Comparison of ENCODE assay signal across 26 mouse cellular contexts in the genomic region with DNA sequence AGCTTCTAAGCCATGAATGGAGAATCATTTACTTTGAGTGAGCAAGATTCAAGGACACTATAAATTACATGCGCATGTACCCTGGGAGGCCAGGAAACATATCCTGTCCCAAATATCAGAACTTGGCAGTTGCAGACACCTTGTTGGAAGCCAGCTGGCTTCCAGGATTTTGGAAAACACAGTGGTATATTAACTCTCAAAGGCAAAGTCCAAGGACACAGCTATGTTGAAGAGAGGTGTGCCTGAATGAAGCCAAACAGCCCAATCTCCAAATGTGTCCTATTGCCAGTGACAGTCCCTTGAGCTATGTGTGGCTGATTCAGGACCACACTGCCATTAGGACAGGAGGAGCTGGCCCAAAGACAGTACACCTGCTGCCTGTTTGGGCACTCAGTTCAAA. TPM values are rescaled to one million over a fixed set of nuclear protein-coding genes. Genes with fewer than 3 reads are reported as not detected.
A peak's percentile ranks its signal among the peaks of the same experiment; 100 is the strongest.
DNase-seq lines count a peak whose midpoint lies in the region; ATAC-seq and TF ChIP-seq lines count a peak whose summit lies in the region.
"Had no signal": no experiment of that assay in that cellular context is flagged by ENCODE, and none has a peak within 500 bp of the region (broad histone marks: within the 10 kb centered on the region; RNA-seq: fewer than 3 reads in every experiment).

No protein-coding gene starts in this region.

- H3K4me3 ChIP-seq in liver, adult 2 months (ENCODE audit: insufficient read depth, low read depth, low read length) = no peak overlapping the region
- H3K4me3 ChIP-seq: embryonic facial prominence, embryonic 12.5 days; erythroblast, embryonic 14.5 days; heart, embryonic 10.5 days; limb, embryonic 15.5 days; lung, embryonic 15.5 days; midbrain, embryonic 10.5 days had no signal

- peaks cover 2% of the 10 kb centered on the region; the same call in 1 of the 2 replicates for H3K4me1 ChIP-seq in liver, adult 2 months (ENCODE audit: control insufficient read depth, insufficient read depth, low read length)
- H3K4me1 ChIP-seq: embryonic facial prominence, embryonic 12.5 days; heart, embryonic 10.5 days; limb, embryonic 15.5 days; lung, embryonic 15.5 days; midbrain, embryonic 10.5 days had no signal

- H3K27me3 ChIP-seq in liver, adult 2 months (ENCODE audit: control insufficient read depth, insufficient read depth, low read length) = no peaks in the 10 kb centered on the region
- H3K27me3 ChIP-seq: embryonic facial prominence, embryonic 12.5 days; limb, embryonic 15.5 days; lung, embryonic 15.5 days had no signal

- H3K79me2 ChIP-seq in liver, adult 2 months (ENCODE audit: control insufficient read depth, insufficient read depth, low read length) = no peaks in the 10 kb centered on the region

- DNase-seq in cerebellum, adult 11-12 months = peak; percentile 9
- peak; percentile 24 for DNase-seq in kidney, adult 11 months
- no peak for DNase-seq in kidney, postnatal 4 days
- DNase-seq in liver, adult 2 months (ENCODE audit: extremely low read depth, low read depth, low spot score) = peak; percentile 97
- no peak for DNase-seq in liver
- DNase-seq in cerebellum, postnatal 14 days = peak; percentile 36 to 62
- no peak for DNase-seq in spleen, adult 12 weeks (ENCODE audit: low spot score)
- DNase-seq: adrenal gland, adult 8-10 months; gastrocnemius, postnatal 14 days; retina, postnatal 1 day; right cerebral cortex, postnatal 4 days; thymus, postnatal 14 days had no signal

- no peak overlapping the region for H3K9ac ChIP-seq in liver, adult 2 months (ENCODE audit: low read depth, low read length)
- H3K9ac ChIP-seq: embryonic facial prominence, embryonic 12.5 days; limb, embryonic 15.5 days; lung, embryonic 15.5 days had no signal

- no peak for TF ChIP-seq CTCF in liver, adult 2 months (IDR thresholded peaks at IDR 0.05; ENCODE audit: low read depth, low read length)

- TF ChIP-seq POLR2A in liver, adult 2 months (IDR thresholded peaks at IDR 0.05; ENCODE audit: extremely low read depth, insufficient read depth, low read length) = no peak

- H3K27ac ChIP-seq in liver, adult 2 months (replicated peaks; ENCODE audit: insufficient read depth, low read depth, low read length) = no peak overlapping the region
- H3K27ac ChIP-seq: embryonic facial prominence, embryonic 12.5 days; heart, embryonic 10.5 days; limb, embryonic 15.5 days; lung, embryonic 15.5 days; macrophage; midbrain, embryonic 10.5 days; stomach, postnatal 0 days had no signal

- H3K36me3 ChIP-seq in liver, adult 2 months (ENCODE audit: control insufficient read depth, insufficient read depth, low read length) = no peaks in the 10 kb centered on the region
- H3K36me3 ChIP-seq: embryonic facial prominence, embryonic 12.5 days; heart, embryonic 10.5 days; limb, embryonic 15.5 days; lung, embryonic 15.5 days; midbrain, embryonic 10.5 days had no signal

- 11% methylated on average over 1 of the region's 1 CpGs for WGBS in liver, adult 2 months

- ATAC-seq in cerebellum, adult (ENCODE audit: insufficient number of reproducible peaks, low FRiP score, low TSS enrichment) = no peak
- ATAC-seq: CD4-positive, CD25-positive, alpha-beta regulatory T cell, adult 4 months; forebrain, embryonic 14.5 days; hindbrain, embryonic 16.5 days; intestine, embryonic 16.5 days; Patski had no signal

RNA-seq across cellular contexts. Expression of gene Smco4, which starts 20.0 kb away (rescaled TPM):
- 7.9 and 8.9 TPM in 2 replicates for total RNA-seq in liver, adult 2 months (2014; rRNA removed)
- 5.7 and 5.9 TPM in 2 replicates for polyA plus RNA-seq in liver, adult 2 months (2012; rRNA removed)

Comparison
In these comparisons a context has a peak if more than half of its experiments do, and no peak if none do; other contexts are left out.
1. DNase-seq: peak in cerebellum, adult 11-12 months (single experiment), kidney, adult 11 months (single experiment), liver, adult 2 months (single experiment) and cerebellum, postnatal 14 days (2 of 2); none in kidney, postnatal 4 days (0 of 2), liver (single experiment) and spleen, adult 12 weeks (single experiment).